Mouse (Mus musculus) granulocyte monocyte progenitor cell, adult 5-6 weeks (primary cell): ENCODE measurements at regions not wholly inside any gene's neighbourhood (a gene's known extent, or its start where the extent isn't known, plus 50 kb on each side); places are given as distances from the start of the nearest gene placed in this dataset.

Experiments used
- ATAC-seq: replicated peaks from 2 replicates; pipeline ENCODE4 v1.8.0; 2016; ENCODE audit warnings: mild to moderate bottlenecking, moderate TSS enrichment, inconsistent platforms; ENCODE audit not compliant: poor library complexity, severe bottlenecking

- no peak for ATAC-seq
These were observed 70.9 kb upstream of the Slc25a33 start for GRCm38 (mm10) chr4:149844971-149845370.

- ATAC-seq, result no peak
These were observed 69.7 kb upstream of the Slc25a33 start for GRCm38 (mm10) chr4:149843736-149844135.

DNA sequence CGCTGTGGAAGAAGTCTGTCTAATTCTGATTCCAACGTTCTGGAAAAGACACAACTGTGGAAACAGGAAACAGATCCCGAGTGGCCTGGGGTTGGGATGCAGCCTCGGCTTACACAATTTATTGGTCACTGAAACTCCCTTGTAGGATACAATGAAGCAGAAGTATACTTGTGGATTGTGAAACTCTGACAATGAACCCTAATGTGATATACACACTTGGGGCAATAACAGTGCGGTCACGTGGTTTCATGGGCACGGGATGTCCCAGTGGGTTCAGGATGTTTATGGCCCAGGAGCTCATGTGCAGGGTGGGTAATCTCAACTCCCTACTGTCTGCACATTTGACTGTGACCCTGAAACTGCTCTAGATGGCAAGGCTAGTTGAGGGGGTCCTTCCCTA, 68.8 kb upstream of the Slc25a33 start:
- peak; percentile 65 for ATAC-seq

GRCm38 (mm10) chr4:149841856-149842255, 67.8 kb upstream of the Slc25a33 start:
- ATAC-seq, result no peak

DNA sequence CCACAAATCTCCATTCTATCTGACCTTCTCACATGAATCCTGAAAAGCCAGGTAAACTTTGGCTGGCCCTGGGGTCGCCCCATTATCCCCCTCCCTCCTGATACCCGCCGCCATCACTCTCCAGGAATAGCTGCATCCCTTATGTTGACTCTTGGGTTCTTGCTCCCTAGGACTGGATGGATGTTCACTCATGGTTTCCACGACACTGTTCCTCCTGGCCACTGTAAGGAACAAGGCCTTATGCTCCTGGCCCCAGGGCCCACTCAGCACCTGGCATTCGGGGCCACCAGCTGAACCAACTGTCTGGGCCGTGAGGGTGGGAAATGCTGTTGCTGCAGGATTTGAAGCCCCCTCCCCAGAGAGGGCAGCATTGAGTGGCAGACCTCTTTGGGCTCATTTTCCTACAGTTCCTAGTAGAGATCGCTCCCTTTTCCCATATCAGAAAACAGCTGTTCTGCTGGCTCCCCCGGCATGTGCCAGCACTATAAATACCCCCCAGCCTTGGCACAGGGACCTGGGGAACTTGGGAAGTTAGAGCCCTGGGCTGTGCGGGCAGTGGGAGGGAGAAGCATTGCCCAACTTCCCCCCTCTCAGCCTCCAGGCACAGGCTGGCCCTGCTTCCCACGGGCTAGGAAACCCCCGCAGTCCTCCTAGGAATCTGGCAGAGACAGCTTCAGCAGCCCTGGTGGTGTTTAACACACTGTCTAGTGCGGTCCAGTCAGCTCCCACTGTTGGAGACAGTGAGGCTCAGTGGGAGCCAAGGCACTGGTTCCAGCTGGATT, 66.6 kb upstream of the Slc25a33 start:
- peak; percentile 48 for ATAC-seq

DNA sequence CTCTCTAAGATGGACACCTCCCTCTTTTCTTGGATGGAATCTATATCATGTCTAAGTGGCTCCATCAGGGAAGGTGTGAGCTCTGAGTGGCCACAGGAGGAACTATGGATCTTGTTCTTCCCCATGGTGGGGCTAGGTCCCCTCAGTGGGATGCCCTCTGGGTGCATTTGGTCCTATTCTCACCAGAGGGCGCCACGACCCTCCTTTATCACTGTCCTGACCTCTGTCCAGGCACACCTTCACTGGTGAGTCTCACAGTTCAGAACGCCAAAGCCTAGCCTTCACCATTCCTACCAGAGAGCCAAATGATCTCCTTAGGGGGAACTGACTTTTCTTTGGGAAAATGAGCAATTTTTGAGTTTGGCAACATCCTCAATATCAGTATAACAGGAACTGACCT, 64.6 kb upstream of the Slc25a33 start:
- ATAC-seq, result peak; percentile 29

DNA sequence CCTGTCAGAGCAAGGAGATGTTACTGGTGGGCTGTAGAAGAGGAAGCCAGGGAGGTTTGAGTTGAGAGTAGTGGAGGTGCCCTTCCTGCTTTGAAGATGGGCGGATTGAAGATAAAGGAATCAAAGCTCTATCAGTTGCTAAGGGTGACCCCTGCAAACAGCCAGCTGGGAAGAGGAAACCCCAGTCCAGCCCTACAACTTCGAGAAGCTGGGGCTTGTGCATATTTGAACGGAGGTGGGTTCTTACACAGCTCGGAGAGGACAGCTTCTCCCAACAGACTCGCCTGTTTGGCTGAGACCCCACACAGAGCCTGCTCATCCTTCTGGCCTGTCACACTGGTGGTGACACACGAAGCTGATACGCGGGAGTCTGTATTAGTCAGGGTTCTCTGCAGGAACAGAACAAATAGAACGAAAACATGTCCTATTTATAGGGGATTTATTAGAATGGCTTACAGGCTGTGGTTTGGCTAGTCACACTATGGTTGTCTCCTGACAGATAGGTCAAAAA, 60.6 kb upstream of the Slc25a33 start:
- no peak for ATAC-seq

- ATAC-seq, result no peak
These were observed 58.5 kb upstream of the Slc25a33 start for GRCm38 (mm10) chr4:149832446-149833101.

- no peak for ATAC-seq
These were observed 56.6 kb upstream of the Slc25a33 start for GRCm38 (mm10) chr4:149830551-149831192.

GRCm38 (mm10) chr4:149829964-149830363, 55.9 kb upstream of the Slc25a33 start:
- no peak for ATAC-seq

GRCm38 (mm10) chr4:149827784-149828183, 53.7 kb upstream of the Slc25a33 start:
- ATAC-seq, result no peak
